Mouse (Mus musculus): ENCODE data around the gene Fgd4. TPM values are rescaled to one million over a fixed set of nuclear protein-coding genes. Genes with fewer than 3 reads are reported as not detected.

The Fgd4 gene
- polyA plus RNA-seq, 1 experiment from 2014 or later = 6.9 TPM

DNA sequence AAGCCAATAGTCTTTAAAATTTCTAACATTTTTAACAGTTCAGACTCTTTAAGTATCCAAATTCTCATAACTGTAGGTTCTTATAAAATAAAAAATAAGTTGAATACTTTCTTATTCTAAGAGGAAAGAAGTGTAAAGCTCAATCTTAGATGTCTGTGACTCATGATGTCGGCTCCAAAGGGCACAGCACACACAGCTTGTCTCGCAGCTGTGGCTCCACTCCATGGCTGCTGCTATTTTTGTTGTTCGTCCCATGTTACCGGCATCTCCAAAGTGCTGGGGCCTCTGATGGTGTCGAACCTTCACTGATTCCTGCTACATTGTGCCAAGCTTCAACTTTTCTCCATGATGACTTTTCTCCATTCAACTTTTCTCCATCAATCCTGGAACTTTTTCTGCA, 34.1 kb downstream of the Fgd4 start:
- TF ChIP-seq CTCF (IDR thresholded peaks at IDR 0.05; ENCODE audit: low read depth) = no peak
- H3K4me3 ChIP-seq (ENCODE audit: low read depth, low read length) = no peak overlapping the region
- H3K27ac ChIP-seq (ENCODE audit: low read depth, low read length) = peak overlapping the region; percentile 70
- WGBS = 53% methylated on average over 5 of the region's 5 CpGs
- 0 out of 2 replicates have a peak, but pooled peaks cover 3% of the 10 kb centered on the region for H3K4me1 ChIP-seq (replicated peaks; ENCODE audit: control insufficient read depth, insufficient read depth, low read length)
- peak; percentile 81 for ATAC-seq
- H3K9ac ChIP-seq (ENCODE audit: low read depth, low read length) = 0 out of 2 replicates have a peak overlapping the region, but pooled peaks have one; percentile 7
- H3K4me2 ChIP-seq (replicated peaks; ENCODE audit: low read depth) = no peak overlapping the region
- H3K27me3 ChIP-seq (replicated peaks; ENCODE audit: control insufficient read depth, insufficient read depth, low read length) = no peaks in the 10 kb centered on the region
- no peaks in the 10 kb centered on the region for H3K36me3 ChIP-seq (ENCODE audit: control insufficient read depth, insufficient read depth)
- no peaks in the 10 kb centered on the region for H3K9me3 ChIP-seq (ENCODE audit: control insufficient read depth)

DNA sequence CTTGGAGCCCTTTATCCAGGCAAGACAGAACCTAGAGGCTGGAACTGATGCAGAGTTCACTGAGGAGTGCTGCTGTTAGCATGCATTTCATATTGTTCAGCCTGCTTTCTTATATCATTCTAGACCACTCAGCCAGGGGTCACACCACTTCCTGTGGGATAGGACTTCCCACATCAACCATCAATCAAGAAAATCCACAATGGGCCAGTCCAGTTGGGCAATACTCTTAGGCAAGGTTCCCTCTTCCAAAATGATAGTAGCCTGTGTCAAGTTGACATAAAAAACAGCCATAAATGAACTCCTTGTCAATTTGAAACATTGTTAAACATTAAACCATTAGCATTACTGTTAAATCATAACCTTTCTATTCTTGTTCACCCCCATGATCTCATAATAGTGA, 34.6 kb downstream of the Fgd4 start:
- no peaks in the 10 kb centered on the region for H3K36me3 ChIP-seq (ENCODE audit: control insufficient read depth, insufficient read depth)
- H3K4me3 ChIP-seq (ENCODE audit: low read depth, low read length) = no peak overlapping the region
- H3K27me3 ChIP-seq (replicated peaks; ENCODE audit: control insufficient read depth, insufficient read depth, low read length) = no peaks in the 10 kb centered on the region
- H3K4me2 ChIP-seq (replicated peaks; ENCODE audit: low read depth) = no peak overlapping the region
- H3K9me3 ChIP-seq (ENCODE audit: control insufficient read depth) = no peaks in the 10 kb centered on the region
- peak; percentile 47 for ATAC-seq
- 0 out of 2 replicates have a peak, but pooled peaks cover 3% of the 10 kb centered on the region for H3K4me1 ChIP-seq (replicated peaks; ENCODE audit: control insufficient read depth, insufficient read depth, low read length)
- TF ChIP-seq CTCF (IDR thresholded peaks at IDR 0.05; ENCODE audit: low read depth) = no peak
- H3K9ac ChIP-seq (ENCODE audit: low read depth, low read length) = no peak overlapping the region
- H3K27ac ChIP-seq (ENCODE audit: low read depth, low read length) = peak overlapping the region; percentile 29; the same call in 1 of the 2 replicates

DNA sequence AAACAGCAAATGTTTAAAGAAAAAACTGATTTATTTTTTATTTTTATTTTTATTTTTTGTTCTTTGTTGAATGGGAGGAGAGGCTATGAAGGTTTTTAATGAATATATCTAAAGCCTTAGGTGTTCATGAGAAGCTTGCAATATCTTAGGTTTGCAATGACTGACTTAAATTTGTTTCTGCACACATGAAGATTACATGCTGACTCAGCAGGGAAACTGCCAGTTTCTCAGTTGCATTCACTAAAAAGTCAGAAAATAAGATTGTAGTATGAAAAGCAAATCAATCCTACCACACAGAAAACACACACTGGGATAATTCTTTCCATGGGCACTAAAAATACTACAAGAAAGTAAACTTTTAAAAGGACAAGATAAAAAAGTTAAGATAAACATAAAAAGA, 39.6 kb downstream of the Fgd4 start:
- TF ChIP-seq CTCF (IDR thresholded peaks at IDR 0.05; ENCODE audit: low read depth) = no peak

DNA sequence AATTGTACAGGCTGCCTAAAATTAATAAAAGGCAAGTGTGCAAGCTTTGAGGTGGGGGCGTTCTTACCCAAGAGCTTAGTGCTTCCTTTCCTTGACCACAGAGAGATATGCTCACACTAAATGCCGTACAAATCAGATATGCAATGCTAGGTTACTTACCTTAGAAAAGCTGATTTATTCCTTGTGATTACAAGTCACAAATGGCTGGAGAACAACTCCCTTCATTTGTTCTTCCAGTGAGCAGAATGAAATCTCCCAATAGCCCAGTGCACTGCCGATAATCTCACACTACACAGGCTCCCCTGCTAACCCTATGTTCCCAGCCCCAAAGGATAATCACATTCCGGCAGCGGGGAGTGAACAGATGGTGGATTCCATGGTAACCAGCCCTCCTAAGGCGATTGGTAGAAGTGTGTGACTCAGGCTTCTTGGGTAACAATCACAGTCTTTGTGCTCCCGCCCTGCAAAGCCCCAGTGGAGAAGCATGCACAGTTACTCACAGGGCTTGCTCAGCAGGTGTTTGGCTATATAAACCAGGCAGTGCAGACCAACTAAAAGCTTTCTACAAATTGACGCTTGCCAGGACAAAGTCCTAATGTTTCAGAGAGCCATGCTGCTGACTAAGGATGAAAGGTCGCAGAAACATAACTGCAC, 40.3 kb downstream of the Fgd4 start:
- peak; percentile 99 for ATAC-seq

More for the DNA sequence above, 39.6 kb downstream of the Fgd4 start:
- ATAC-seq = no peak
- H3K27me3 ChIP-seq (replicated peaks; ENCODE audit: control insufficient read depth, insufficient read depth, low read length) = no peaks in the 10 kb centered on the region
- H3K27ac ChIP-seq (ENCODE audit: low read depth, low read length) = no peak overlapping the region
- no peak overlapping the region for H3K9ac ChIP-seq (ENCODE audit: low read depth, low read length)
- no peaks in the 10 kb centered on the region for H3K9me3 ChIP-seq (ENCODE audit: control insufficient read depth)
- no peak overlapping the region for H3K4me2 ChIP-seq (replicated peaks; ENCODE audit: low read depth)
- H3K4me3 ChIP-seq (ENCODE audit: low read depth, low read length) = no peak overlapping the region
- H3K36me3 ChIP-seq (ENCODE audit: control insufficient read depth, insufficient read depth) = no peaks in the 10 kb centered on the region
- peaks cover 2% of the 10 kb centered on the region; the same call in 1 of the 2 replicates for H3K4me1 ChIP-seq (replicated peaks; ENCODE audit: control insufficient read depth, insufficient read depth, low read length)

DNA sequence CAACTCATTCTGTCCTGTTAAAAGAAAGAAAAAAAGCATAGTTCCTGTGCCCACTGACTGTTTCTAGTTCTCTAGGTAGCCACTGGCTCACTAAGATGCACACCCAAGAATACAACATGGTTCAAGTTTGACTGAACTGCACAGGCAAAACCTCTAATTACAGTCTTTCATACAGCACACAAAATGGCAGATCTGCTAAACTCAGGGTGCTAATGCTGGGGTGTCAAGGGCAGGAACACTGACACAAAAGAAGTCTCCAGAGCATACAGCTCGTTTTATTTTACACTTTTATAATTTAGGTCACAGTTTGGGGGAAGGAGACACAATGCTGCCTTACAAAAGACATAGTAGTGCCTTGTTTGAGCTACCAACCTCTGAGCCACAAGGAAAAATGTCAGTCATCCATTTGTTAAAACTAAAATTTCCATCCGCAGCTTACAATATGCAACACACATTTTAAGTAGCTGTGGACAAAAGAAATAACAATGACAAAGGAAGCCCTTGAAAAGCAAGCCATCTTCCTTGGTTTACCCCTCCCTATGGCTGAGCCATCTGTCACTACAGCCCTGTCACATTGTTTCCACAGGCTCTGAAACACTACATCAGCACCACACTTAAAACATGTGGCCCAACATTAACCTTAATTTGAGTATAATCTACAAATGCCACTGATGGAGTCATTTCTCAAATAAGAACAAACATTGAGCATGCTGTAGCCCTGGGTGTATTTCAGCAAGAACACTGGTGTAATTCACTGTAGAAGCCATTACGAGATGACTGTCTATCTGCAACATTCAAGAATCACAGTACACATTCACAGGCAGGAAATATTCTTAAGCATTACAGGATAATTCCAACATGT, 41.1 kb downstream of the Fgd4 start:
- H3K27ac ChIP-seq (ENCODE audit: low read depth, low read length) = peak overlapping the region; percentile 21; the same call in 1 of the 2 replicates

More for the DNA sequence above, 40.3 kb downstream of the Fgd4 start:
- H3K27ac ChIP-seq (ENCODE audit: low read depth, low read length) = peak overlapping the region; percentile 21; the same call in 1 of the 2 replicates
- TF ChIP-seq CTCF (IDR thresholded peaks at IDR 0.05; ENCODE audit: low read depth) = 0 out of 2 replicates have a peak, but pooled peaks have one; percentile 6
- H3K36me3 ChIP-seq (ENCODE audit: control insufficient read depth, insufficient read depth) = no peaks in the 10 kb centered on the region
- H3K4me2 ChIP-seq (replicated peaks; ENCODE audit: low read depth) = no peak overlapping the region; the same call in 1 of the 2 replicates
- no peak overlapping the region for H3K9ac ChIP-seq (ENCODE audit: low read depth, low read length)
- H3K27me3 ChIP-seq (replicated peaks; ENCODE audit: control insufficient read depth, insufficient read depth, low read length) = no peaks in the 10 kb centered on the region
- H3K4me3 ChIP-seq (ENCODE audit: low read depth, low read length) = no peak overlapping the region
- 9% methylated on average over 9 of the region's 9 CpGs for WGBS
- H3K4me1 ChIP-seq (replicated peaks; ENCODE audit: control insufficient read depth, insufficient read depth, low read length) = no peaks in the 10 kb centered on the region; the same call in 1 of the 2 replicates
- no peaks in the 10 kb centered on the region for H3K9me3 ChIP-seq (ENCODE audit: control insufficient read depth)

DNA sequence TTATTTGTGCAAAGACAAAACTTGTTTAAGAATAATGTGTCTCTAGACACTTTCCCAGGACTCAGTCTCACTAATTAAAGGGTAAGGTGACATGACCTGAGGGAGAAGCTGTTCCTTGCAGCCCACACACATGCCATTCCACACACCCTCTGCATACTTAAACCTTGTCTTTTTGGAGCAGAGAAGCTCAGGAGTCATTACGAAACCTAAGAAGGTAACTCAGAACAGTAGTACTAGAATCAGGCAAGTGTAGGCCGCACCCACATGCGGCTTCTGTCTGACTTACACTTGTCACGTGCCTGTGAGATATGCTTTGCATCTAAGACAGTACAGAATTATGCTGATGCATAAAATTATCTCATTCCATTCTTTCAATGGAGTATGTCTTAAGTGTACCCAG, 42.6 kb downstream of the Fgd4 start:
- 46% methylated on average over 4 of the region's 4 CpGs for WGBS
- H3K9me3 ChIP-seq (ENCODE audit: control insufficient read depth) = no peaks in the 10 kb centered on the region
- no peak overlapping the region for H3K4me2 ChIP-seq (replicated peaks; ENCODE audit: low read depth)
- H3K9ac ChIP-seq (ENCODE audit: low read depth, low read length) = no peak overlapping the region
- no peak overlapping the region for H3K4me3 ChIP-seq (ENCODE audit: low read depth, low read length)
- TF ChIP-seq CTCF (IDR thresholded peaks at IDR 0.05; ENCODE audit: low read depth) = no peak
- H3K4me1 ChIP-seq (replicated peaks; ENCODE audit: control insufficient read depth, insufficient read depth, low read length) = no peaks in the 10 kb centered on the region; the same call in 1 of the 2 replicates
- no peak for ATAC-seq
- H3K36me3 ChIP-seq (ENCODE audit: control insufficient read depth, insufficient read depth) = no peaks in the 10 kb centered on the region
- no peak overlapping the region for H3K27ac ChIP-seq (ENCODE audit: low read depth, low read length)
- H3K27me3 ChIP-seq (replicated peaks; ENCODE audit: control insufficient read depth, insufficient read depth, low read length) = no peaks in the 10 kb centered on the region

More for the DNA sequence above, 41.1 kb downstream of the Fgd4 start:
- no peak overlapping the region; the same call in 1 of the 2 replicates for H3K4me2 ChIP-seq (replicated peaks; ENCODE audit: low read depth)
- WGBS = 52% methylated on average over 3 of the region's 3 CpGs
- ATAC-seq = no peak
- H3K36me3 ChIP-seq (ENCODE audit: control insufficient read depth, insufficient read depth) = no peaks in the 10 kb centered on the region
- H3K9ac ChIP-seq (ENCODE audit: low read depth, low read length) = no peak overlapping the region
- H3K4me3 ChIP-seq (ENCODE audit: low read depth, low read length) = no peak overlapping the region
- H3K9me3 ChIP-seq (ENCODE audit: control insufficient read depth) = no peaks in the 10 kb centered on the region
- TF ChIP-seq CTCF (IDR thresholded peaks at IDR 0.05; ENCODE audit: low read depth) = no peak
- no peaks in the 10 kb centered on the region for H3K27me3 ChIP-seq (replicated peaks; ENCODE audit: control insufficient read depth, insufficient read depth, low read length)
- H3K4me1 ChIP-seq (replicated peaks; ENCODE audit: control insufficient read depth, insufficient read depth, low read length) = no peaks in the 10 kb centered on the region; the same call in 1 of the 2 replicates

Data from intestine, postnatal 0 days (tissue).